Mouse (Mus musculus) thymus, adult 2 months (tissue): ENCODE results near the gene Znrf3.

ENCODE experiments used
- CTCF ChIP-seq: fragments of 200-500 bp; IDR thresholded peaks from 2 replicates; pipeline ENCODE4 v1.5.1; 2012; ENCODE audit warnings: mild to moderate bottlenecking, control low read depth, low read length, moderate library complexity, borderline replicate concordance; ENCODE audit not compliant: control insufficient read depth, poor library complexity, insufficient read depth; ENCODE audit errors: extremely low read depth
- POLR2A ChIP-seq: fragments of 200-500 bp; IDR thresholded peaks from 2 replicates; pipeline ENCODE4 v1.6.1; 2012; ENCODE audit warnings: mild to moderate bottlenecking, low read length, control low read depth, moderate library complexity; ENCODE audit not compliant: control insufficient read depth, poor library complexity, insufficient read depth; ENCODE audit errors: extremely low read depth

- no peak for TF ChIP-seq POLR2A
- TF ChIP-seq CTCF = no peak
Measured at GRCm38 (mm10) chr11:5451923-5452322, 7.3 kb upstream of the Znrf3 start.
